ENCODE assay signal across 14 mouse cellular contexts in genomic region chr1:39210928-39211327, GRCm38 (mm10). TPM values are rescaled to one million over a fixed set of nuclear protein-coding genes. Genes with fewer than 3 reads are reported as not detected.
A peak's percentile ranks its signal among the peaks of the same experiment; 100 is the strongest.
DNase-seq lines count a peak whose midpoint lies in the region; ATAC-seq and TF ChIP-seq lines count a peak whose summit lies in the region.
"Had no signal": no experiment of that assay in that cellular context is flagged by ENCODE, and none has a peak within 500 bp of the region (broad histone marks: within the 10 kb centered on the region; RNA-seq: fewer than 3 reads in every experiment).

No protein-coding gene starts in this region.

- peak; percentile 39 for TF ChIP-seq CTCF in hindbrain, postnatal 0 days (IDR thresholded peaks at IDR 0.05; ENCODE audit: low read depth)
- peak; percentile 45 for TF ChIP-seq CTCF in lung, embryonic 14.5 days (IDR thresholded peaks at IDR 0.05; ENCODE audit: low read depth)
- peak; percentile 55 for TF ChIP-seq CTCF in stomach, postnatal 0 days (IDR thresholded peaks at IDR 0.05; ENCODE audit: low read depth)

- H3K27me3 ChIP-seq in hindbrain, postnatal 0 days (ENCODE audit: insufficient read depth, low read length), result no peaks in the 10 kb centered on the region
- no peaks in the 10 kb centered on the region for H3K27me3 ChIP-seq in hindbrain, embryonic 16.5 days (replicated peaks; ENCODE audit: control insufficient read depth, insufficient read depth, low read length)
- no peaks in the 10 kb centered on the region for H3K27me3 ChIP-seq in lung, embryonic 14.5 days (ENCODE audit: insufficient read depth, low read length)
- no peaks in the 10 kb centered on the region for H3K27me3 ChIP-seq in stomach, postnatal 0 days (ENCODE audit: control insufficient read depth, insufficient read depth, low read length)
- H3K27me3 ChIP-seq: forebrain, embryonic 15.5 days; liver, embryonic 15.5 days had no signal

- no peak for TF ChIP-seq EP300 in stomach, postnatal 0 days (optimal IDR thresholded peaks at IDR 0.05)

- 72% methylated on average over 5 of the region's 5 CpGs for WGBS in hindbrain, postnatal 0 days
- 81% methylated on average over 5 of the region's 5 CpGs for WGBS in hindbrain, embryonic 16.5 days
- WGBS in lung, embryonic 14.5 days, result 79% methylated on average over 5 of the region's 5 CpGs
- 77% methylated on average over 5 of the region's 5 CpGs for WGBS in stomach, postnatal 0 days

- DNase-seq in hindbrain, postnatal 0 days (ENCODE audit: low spot score), result no peak
- peak; percentile 22 for DNase-seq in lung, embryonic 14.5 days
- no peak for DNase-seq in lung, postnatal 25 days (ENCODE audit: low spot score)
- peak; percentile 15 for DNase-seq in ZHBTc4 (ENCODE audit: low read depth, low spot score)
- no peak for DNase-seq in stomach, postnatal 0 days (ENCODE audit: low spot score)
- no peak for DNase-seq in adrenal gland, postnatal 4 days (ENCODE audit: low spot score in 2 of 2)
- DNase-seq in testis, postnatal 10 days (ENCODE audit: low spot score), result no peak
- DNase-seq: cerebellum, adult 8-10 months; heart, adult 18-20 months; kidney, adult 11 months had no signal

- no peak overlapping the region for H3K27ac ChIP-seq in hindbrain, postnatal 0 days
- no peak overlapping the region for H3K27ac ChIP-seq in hindbrain, embryonic 16.5 days (ENCODE audit: low read depth, low read length)
- H3K27ac ChIP-seq in lung, embryonic 14.5 days (ENCODE audit: low read depth), result no peak overlapping the region
- no peak overlapping the region for H3K27ac ChIP-seq in stomach, postnatal 0 days (replicated peaks)
- H3K27ac ChIP-seq: forebrain, embryonic 15.5 days; liver, embryonic 15.5 days had no signal

- ATAC-seq in hindbrain, postnatal 0 days, result no peak
- no peak for ATAC-seq in hindbrain, embryonic 16.5 days
- ATAC-seq in lung, embryonic 14.5 days (ENCODE audit: insufficient read depth), result no peak
- ATAC-seq in stomach, postnatal 0 days (ENCODE audit: low FRiP score, low TSS enrichment), result no peak
- ATAC-seq: forebrain, embryonic 15.5 days had no signal

- no peak overlapping the region for H3K4me3 ChIP-seq in hindbrain, postnatal 0 days (ENCODE audit: low read length)
- H3K4me3 ChIP-seq in hindbrain, embryonic 16.5 days (ENCODE audit: low read length), result no peak overlapping the region
- H3K4me3 ChIP-seq in lung, embryonic 14.5 days (ENCODE audit: low read depth, low read length), result no peak overlapping the region
- H3K4me3 ChIP-seq in stomach, postnatal 0 days (ENCODE audit: low read depth, low read length), result no peak overlapping the region
- H3K4me3 ChIP-seq: forebrain, embryonic 15.5 days; liver, embryonic 15.5 days; megakaryocyte, embryonic 14.5 days had no signal

- no peaks in the 10 kb centered on the region for H3K9me3 ChIP-seq in hindbrain, postnatal 0 days (ENCODE audit: low read length)
- H3K9me3 ChIP-seq in hindbrain, embryonic 16.5 days (ENCODE audit: control insufficient read depth, low read length), result no peaks in the 10 kb centered on the region
- H3K9me3 ChIP-seq in lung, embryonic 14.5 days (ENCODE audit: low read depth, low read length), result no peaks in the 10 kb centered on the region
- H3K9me3 ChIP-seq in stomach, postnatal 0 days (ENCODE audit: control insufficient read depth, low read length), result no peaks in the 10 kb centered on the region
- H3K9me3 ChIP-seq: forebrain, embryonic 15.5 days; liver, embryonic 15.5 days; megakaryocyte, embryonic 14.5 days had no signal

- H3K9ac ChIP-seq in hindbrain, postnatal 0 days (replicated peaks; ENCODE audit: low read length), result no peak overlapping the region
- no peak overlapping the region for H3K9ac ChIP-seq in hindbrain, embryonic 16.5 days (ENCODE audit: low read depth, low read length)
- H3K9ac ChIP-seq in lung, embryonic 14.5 days, result no peak overlapping the region
- H3K9ac ChIP-seq in stomach, postnatal 0 days (ENCODE audit: low read length), result no peak overlapping the region
- H3K9ac ChIP-seq: forebrain, embryonic 15.5 days; liver, embryonic 15.5 days had no signal

- no peaks in the 10 kb centered on the region for H3K4me1 ChIP-seq in hindbrain, postnatal 0 days (ENCODE audit: insufficient read depth, low read length)
- H3K4me1 ChIP-seq in hindbrain, embryonic 16.5 days (ENCODE audit: control insufficient read depth, insufficient read depth, low read depth, low read length), result no peaks in the 10 kb centered on the region
- no peaks in the 10 kb centered on the region for H3K4me1 ChIP-seq in lung, embryonic 14.5 days (ENCODE audit: insufficient read depth)
- H3K4me1 ChIP-seq in stomach, postnatal 0 days (replicated peaks; ENCODE audit: control insufficient read depth, insufficient read depth), result no peaks in the 10 kb centered on the region
- H3K4me1 ChIP-seq: forebrain, embryonic 15.5 days; liver, embryonic 15.5 days had no signal

- H3K36me3 ChIP-seq in hindbrain, postnatal 0 days (ENCODE audit: insufficient read depth, low read length), result no peaks in the 10 kb centered on the region
- no peaks in the 10 kb centered on the region for H3K36me3 ChIP-seq in hindbrain, embryonic 16.5 days (ENCODE audit: control insufficient read depth, insufficient read depth, low read length)
- H3K36me3 ChIP-seq in lung, embryonic 14.5 days (ENCODE audit: insufficient read depth), result no peaks in the 10 kb centered on the region
- H3K36me3 ChIP-seq in stomach, postnatal 0 days (ENCODE audit: control insufficient read depth, insufficient read depth, low read length), result no peaks in the 10 kb centered on the region
- H3K36me3 ChIP-seq: forebrain, embryonic 15.5 days; liver, embryonic 15.5 days had no signal

- H3K4me2 ChIP-seq in hindbrain, postnatal 0 days (ENCODE audit: low read depth, low read length), result no peak overlapping the region
- H3K4me2 ChIP-seq in hindbrain, embryonic 16.5 days (ENCODE audit: low read length), result no peak overlapping the region
- no peak overlapping the region for H3K4me2 ChIP-seq in lung, embryonic 14.5 days
- H3K4me2 ChIP-seq in stomach, postnatal 0 days (replicated peaks; ENCODE audit: low read depth), result no peak overlapping the region
- H3K4me2 ChIP-seq: forebrain, embryonic 15.5 days; liver, embryonic 15.5 days had no signal

RNA-seq across cellular contexts. Expression of gene Npas2, which starts 17.4 kb away (rescaled TPM):
- total RNA-seq in hindbrain, postnatal 0 days (2014; rRNA removed), result 2.3 and 2.8 TPM in 2 replicates
- polyA plus RNA-seq in hindbrain, postnatal 0 days (2015; fragmentation: Nextera tagmentation; extraction: Ambion mirVana), result 0.80 and 1.6 TPM in 2 replicates
- polyA plus RNA-seq in hindbrain, embryonic 16.5 days (2015; fragmentation: Nextera tagmentation; extraction: Ambion mirVana), result 1.2 and 1.3 TPM in 2 replicates
- polyA plus RNA-seq in lung, embryonic 14.5 days (2014; fragmentation: Nextera tagmentation; extraction: Ambion mirVana), result 0.30 and 0.59 TPM in 2 replicates
- 1.7 and 2.3 TPM in 2 replicates for polyA plus RNA-seq in stomach, postnatal 0 days (2015; fragmentation: Nextera tagmentation; extraction: Ambion mirVana)
- 1 to 10 TPM; 8.0 to 9.5 TPM for total RNA-seq in adrenal gland, postnatal 4 days (2021)

Comparison
In these comparisons a context has a peak if more than half of its experiments do, and no peak if none do; other contexts are left out.
1. DNase-seq: peak in lung, embryonic 14.5 days (single experiment) and ZHBTc4 (single experiment); none in hindbrain, postnatal 0 days (single experiment), lung, postnatal 25 days (single experiment), stomach, postnatal 0 days (single experiment), adrenal gland, postnatal 4 days (0 of 2) and testis, postnatal 10 days (single experiment).
2. Peak in every context shown above with its lines, with median percentiles within 50 percentile points of each other: CTCF ChIP-seq.